Mouse (Mus musculus) erythroblast, embryonic 14.5 days (primary cell): ENCODE measurements around the gene Slc11a2.

Experiments used
- GATA1 ChIP-seq: IDR thresholded peaks from 2 replicates; pipeline ENCODE4 v1.6.1; 2012; ENCODE audit warnings: low read length, inconsistent platforms, mixed read lengths
- TAL1 ChIP-seq: IDR thresholded peaks from 3 replicates; pipeline ENCODE4 v1.6.1; 2012; ENCODE audit warnings: low read length, inconsistent platforms, mixed read lengths

DNA sequence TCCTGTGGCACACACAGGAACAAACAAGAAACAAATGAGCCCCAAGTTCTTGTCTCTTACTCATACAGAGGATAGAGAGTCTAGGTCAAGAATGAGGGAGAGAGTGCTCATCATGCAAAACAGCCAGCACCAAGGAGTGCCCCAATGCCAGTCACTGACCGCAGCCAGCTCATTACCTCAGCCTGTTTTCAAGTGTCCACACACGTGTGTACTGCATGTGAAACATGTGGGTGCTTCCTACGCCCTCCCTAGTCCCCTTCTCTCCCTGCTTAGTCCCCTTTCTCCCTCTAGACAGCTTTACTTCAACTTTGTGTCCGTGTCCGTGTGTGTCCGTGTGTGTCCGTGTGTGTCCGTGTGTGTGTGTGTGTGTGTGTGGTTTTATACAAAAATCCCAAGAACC lies 45.2 kb downstream of the Slc11a2 start:
- TF ChIP-seq GATA1 (no peak), TAL1 (no peak)
